Mouse (Mus musculus) lung, postnatal 0 days (tissue): ENCODE measurements around the gene Oser1.

Source experiments
- CTCF ChIP-seq: IDR thresholded peaks from 2 replicates; pipeline ENCODE4 v1.5.1; 2016; ENCODE audit warnings: antibody characterized with exemption, mild to moderate bottlenecking
- EP300 ChIP-seq: IDR thresholded peaks from 2 replicates; pipeline ENCODE4 v1.6.1; 2016; ENCODE audit warnings: antibody characterized with exemption, mild to moderate bottlenecking, control low read depth

DNA sequence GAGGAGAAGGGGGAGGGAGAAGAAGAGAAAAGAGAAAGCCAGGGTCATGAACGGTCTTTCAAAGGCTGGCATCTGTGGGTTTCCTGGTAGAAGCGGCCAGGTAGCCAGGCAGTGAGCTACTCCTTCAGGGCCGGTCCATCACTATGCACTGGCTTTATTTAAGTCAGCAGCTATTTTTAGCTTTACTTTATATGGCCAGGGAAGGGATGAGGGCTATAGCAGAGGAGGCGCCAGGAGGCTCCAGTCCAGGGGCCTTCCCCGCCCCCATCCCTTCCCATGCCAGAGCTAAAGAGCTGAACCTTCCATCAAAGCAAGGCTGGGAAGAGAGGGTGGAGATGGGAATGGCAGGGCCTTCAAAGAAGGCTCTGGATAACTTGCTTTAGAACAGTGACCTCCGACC is 32.1 kb downstream of the Oser1 start:
- TF ChIP-seq CTCF (no peak), EP300 (no peak)
